Mouse (Mus musculus): Measurements from ENCODE around the gene Bahcc1. TPM values are rescaled to one million over a fixed set of nuclear protein-coding genes. Genes with fewer than 3 reads are reported as not detected.

Gene Bahcc1
- total RNA-seq, 2 experiments from 2014 or later = 3.5 to 5.3 TPM

DNA sequence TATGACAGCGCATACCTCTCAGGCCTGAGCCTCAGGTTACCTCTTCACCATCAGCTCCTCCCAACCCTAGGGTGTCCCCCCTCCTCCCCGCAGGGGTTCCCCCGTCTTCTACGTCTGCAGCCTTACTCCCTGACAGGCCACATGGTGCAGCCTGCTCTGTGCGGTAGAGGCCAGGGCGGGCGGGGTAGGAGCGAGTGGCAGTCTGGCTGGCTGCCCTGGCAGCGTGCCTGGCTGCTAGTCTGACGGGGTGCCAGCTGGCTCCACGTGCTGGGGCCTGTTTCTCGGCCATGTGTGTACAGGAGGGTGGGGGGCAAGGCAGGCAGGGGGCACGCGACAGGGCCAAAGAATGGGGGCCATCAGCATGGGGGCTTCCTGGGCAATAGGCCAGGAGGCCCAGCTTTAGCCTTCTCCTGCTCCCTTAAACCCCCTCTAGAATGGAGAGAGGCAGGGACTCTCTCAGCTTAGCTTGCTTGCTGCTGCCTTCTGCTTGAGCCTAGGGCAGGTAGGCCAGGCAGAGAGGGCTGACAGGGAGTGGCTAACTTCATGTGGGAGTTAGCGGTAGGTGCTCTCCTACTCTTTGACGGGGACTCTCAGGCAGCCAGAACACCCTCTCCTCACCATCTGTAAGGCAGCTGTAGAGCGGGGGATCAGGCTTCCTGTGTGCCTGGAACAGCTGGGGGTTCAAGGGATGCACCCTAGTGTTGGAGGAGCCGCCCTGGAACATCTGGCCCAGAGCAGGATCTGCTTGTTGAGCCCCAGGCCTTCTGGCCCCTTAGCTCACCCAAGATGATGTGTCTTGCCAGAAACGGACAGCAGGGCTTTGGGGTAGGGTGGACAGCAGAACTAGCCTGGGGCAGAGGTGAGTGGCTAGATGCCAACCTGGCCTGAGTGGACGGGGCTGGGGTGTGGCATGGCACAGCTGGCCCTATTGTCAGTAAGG is 28.9 kb downstream of the Bahcc1 start:
- Histone ChIP-seq H3K4me3 (peak overlapping the region; percentile 33), H3K27ac (peak overlapping the region; percentile 76)
- intact Hi-C loops (cut with DNase I) = loop anchor here (1.0 to 5.0 kb wide), 2 partner anchors 43 to 149 kb away; no protein-coding TSS in a partner anchor
- peak; percentile 96 for DNase-seq
- no peak for TF ChIP-seq CTCF (IDR thresholded peaks at IDR 0.05)

DNA sequence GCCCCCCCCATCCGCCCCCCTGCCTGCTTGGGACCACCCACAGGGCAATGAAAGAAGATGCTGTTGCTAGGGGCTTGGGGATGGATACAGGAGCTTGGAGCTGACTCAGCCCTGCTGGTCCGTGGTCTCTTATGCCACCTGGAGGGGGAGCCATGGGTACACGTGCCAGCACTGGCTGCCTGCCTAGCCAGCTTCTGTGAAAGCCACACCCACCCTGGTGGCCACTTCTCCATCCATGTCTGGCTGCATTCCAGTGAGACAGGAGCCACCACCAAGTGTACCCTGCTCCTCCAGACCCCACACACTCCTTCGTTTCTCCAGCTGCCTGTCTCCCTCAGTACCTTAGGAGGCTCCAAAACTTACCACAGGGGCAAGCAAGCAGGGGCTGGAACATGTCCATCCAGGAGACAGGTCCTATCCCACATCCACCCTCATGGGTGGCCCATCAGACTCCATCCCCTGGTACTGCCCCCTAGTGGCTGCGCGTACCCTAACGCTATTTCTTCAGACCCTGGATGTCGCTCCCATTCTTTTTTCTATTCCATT is 29.7 kb downstream of the Bahcc1 start:
- peak; percentile 77 for TF ChIP-seq CTCF (IDR thresholded peaks at IDR 0.05)
- DNase-seq = peak; percentile 86
- peak overlapping the region; percentile 33; the same call in 1 of the 2 replicates for H3K4me3 ChIP-seq
- intact Hi-C loops (cut with DNase I) = loop anchor here (1.0 to 5.0 kb wide), 2 partner anchors 42 to 150 kb away; no protein-coding TSS in a partner anchor
- peak overlapping the region; percentile 76 for H3K27ac ChIP-seq

DNA sequence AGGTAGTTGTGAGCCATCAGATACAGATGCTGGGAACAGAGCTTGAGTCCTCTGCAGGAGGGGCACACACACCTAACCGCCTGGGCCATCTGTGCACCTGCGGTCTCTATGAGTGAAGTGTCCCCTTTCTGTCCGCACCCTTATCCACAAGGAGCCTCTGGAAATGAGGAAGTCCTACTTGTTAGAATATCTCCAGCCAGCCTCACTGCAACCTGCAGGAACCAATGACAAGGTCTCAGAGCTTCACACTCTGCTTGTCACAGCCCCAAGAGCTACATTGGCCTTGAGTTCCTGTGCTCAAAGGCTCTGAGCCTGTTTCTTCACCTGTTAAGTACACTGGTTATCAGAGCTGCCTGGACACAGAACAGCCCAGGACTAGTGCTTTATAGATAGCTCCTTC is 30.4 kb downstream of the Bahcc1 start:
- Histone ChIP-seq H3K27ac (no peak overlapping the region), H3K4me3 (no peak overlapping the region)
- TF ChIP-seq CTCF (IDR thresholded peaks at IDR 0.05) = no peak
- intact Hi-C loops (cut with DNase I) = loop anchor here (5.0 kb wide), 1 partner anchor 151 kb away; no protein-coding TSS in a partner anchor
- DNase-seq = no peak

- no peak for TF ChIP-seq CTCF (IDR thresholded peaks at IDR 0.05)
- no peak for DNase-seq
- H3K27ac ChIP-seq = peak overlapping the region; percentile 46; the same call in 1 of the 2 replicates
- no peak overlapping the region for H3K4me3 ChIP-seq
- intact Hi-C loops (cut with DNase I) = loop anchor here (5.0 kb wide), 1 partner anchor 152 kb away; no protein-coding TSS in a partner anchor
These were observed 31.3 kb downstream of the Bahcc1 start for GRCm38 (mm10) chr11:120264008-120264407.

- Histone ChIP-seq H3K4me3 (no peak overlapping the region), H3K27ac (no peak overlapping the region)
- intact Hi-C loops (cut with DNase I) = no loop called here
- TF ChIP-seq CTCF (IDR thresholded peaks at IDR 0.05) = no peak
- no peak for DNase-seq
These were observed 32.7 kb downstream of the Bahcc1 start for GRCm38 (mm10) chr11:120265458-120265857.

DNA sequence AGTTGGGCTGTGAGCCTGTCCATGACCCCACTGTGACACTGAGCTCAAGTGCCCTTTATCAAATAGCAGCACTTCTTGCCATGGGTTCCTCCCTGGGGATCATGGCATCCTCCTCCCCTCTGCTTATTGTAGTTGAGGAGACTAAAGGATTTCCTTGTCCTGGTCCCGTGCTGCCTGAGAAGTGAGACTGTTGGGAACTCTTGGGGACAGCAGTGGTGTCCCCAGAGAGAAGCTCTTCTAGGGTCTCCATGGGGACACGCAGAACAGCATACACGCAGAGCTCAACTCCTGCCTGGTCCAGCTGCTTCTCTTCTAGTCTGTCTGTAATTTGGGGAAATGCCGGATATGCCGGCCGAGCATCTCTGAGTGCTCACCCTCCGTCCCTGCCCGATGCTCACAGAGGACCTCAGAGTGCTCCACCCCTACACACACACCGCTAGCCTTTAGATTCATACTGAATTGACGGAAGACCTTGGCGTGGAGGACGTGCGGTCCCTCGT is 33.6 kb downstream of the Bahcc1 start:
- DNase-seq = no peak
- no peak for TF ChIP-seq CTCF (IDR thresholded peaks at IDR 0.05)
- H3K27ac ChIP-seq = peak overlapping the region; percentile 24; the same call in 1 of the 2 replicates
- no peak overlapping the region for H3K4me3 ChIP-seq
- intact Hi-C loops (cut with DNase I) = no loop called here

DNA sequence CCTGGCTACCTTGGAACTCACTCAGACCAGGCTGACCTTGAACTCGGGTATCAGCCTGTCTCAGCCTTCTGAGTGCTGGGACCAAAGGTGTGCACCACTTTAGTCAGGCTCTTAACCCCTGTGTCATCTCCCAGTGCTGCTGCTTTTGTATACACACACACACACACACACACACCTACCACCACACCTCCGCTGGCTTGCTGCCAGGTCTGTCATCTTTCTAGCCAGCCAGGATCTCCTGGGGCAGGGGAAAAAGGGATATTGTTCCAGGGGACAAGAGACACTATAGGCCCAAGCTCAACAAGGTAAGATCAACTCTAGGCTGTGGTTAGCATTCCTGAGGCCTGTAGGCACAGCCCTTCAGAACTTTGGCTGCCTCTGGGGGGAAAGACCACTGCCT is 34.5 kb downstream of the Bahcc1 start:
- no peak for DNase-seq
- intact Hi-C loops (cut with DNase I) = no loop called here
- no peak overlapping the region for H3K27ac ChIP-seq
- no peak for TF ChIP-seq CTCF (IDR thresholded peaks at IDR 0.05)
- no peak overlapping the region for H3K4me3 ChIP-seq

DNA sequence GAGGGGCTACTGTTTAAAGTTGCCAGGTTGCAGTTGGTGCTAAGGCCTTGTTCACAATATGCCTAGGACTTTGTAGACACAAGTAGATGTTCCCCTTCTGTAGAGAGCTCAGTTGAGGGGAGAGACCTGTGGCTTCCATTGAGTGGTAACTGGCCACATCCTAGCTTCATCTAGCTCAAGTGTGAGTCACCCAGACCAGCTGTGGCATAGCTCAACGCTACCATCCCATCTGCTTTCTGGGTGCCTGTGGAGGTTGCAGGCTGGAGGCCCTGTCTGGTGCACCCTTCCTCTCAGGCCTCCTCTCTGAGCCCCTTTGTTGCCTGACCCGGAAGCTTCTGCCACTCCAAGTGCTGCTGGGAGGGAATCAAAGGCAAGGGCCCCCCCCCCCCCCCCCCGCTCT is 34.9 kb downstream of the Bahcc1 start:
- TF ChIP-seq CTCF (IDR thresholded peaks at IDR 0.05) = no peak
- H3K4me3 ChIP-seq = no peak overlapping the region
- no peak for DNase-seq
- intact Hi-C loops (cut with DNase I) = no loop called here
- no peak overlapping the region for H3K27ac ChIP-seq

DNA sequence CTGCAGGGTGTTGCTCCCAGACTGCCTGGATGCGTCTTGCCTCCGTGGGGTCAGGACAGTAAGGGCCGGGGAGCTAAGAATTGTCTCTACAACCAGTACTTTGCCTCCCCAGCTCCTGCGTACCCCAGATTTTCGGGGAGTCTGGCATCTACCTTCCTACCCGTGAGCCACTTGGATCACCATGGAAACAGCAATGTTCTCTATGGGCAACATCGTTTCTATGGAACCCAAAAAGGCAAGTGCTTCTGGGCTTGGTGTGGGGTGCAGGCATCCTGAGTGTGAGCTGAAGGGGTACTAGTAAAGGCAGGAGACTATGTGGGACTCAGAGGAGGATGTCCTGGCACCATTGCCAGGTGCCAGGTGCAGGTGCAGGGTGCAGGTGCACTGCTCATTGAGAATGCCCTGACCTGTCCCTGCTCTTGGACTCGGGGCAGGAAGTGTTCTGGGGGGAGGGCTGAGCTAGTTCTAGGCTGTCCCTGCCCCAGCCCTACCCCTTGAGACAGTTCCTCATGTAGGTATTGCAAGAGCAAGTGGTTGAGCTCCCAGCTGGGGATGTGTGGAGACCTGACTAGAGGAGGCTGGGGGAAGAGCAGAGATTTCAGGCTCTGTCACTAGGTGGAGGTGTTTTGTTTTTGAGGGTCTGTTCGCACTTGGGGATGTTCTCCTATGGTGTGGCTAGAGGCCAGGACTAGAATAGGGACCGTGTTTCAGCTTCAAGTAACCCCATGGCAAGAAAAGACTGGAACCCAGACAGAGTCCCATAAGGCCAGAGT is 35.6 kb downstream of the Bahcc1 start:
- DNase-seq = no peak
- TF ChIP-seq CTCF (IDR thresholded peaks at IDR 0.05) = no peak; the same call in 1 of the 2 replicates
- H3K27ac ChIP-seq = no peak overlapping the region
- no peak overlapping the region for H3K4me3 ChIP-seq
- intact Hi-C loops (cut with DNase I) = no loop called here

- peak overlapping the region; percentile 31 for H3K27ac ChIP-seq
- intact Hi-C loops (cut with DNase I) = no loop called here
These were observed 36.3 kb downstream of the Bahcc1 start for GRCm38 (mm10) chr11:120269007-120269406.

DNA sequence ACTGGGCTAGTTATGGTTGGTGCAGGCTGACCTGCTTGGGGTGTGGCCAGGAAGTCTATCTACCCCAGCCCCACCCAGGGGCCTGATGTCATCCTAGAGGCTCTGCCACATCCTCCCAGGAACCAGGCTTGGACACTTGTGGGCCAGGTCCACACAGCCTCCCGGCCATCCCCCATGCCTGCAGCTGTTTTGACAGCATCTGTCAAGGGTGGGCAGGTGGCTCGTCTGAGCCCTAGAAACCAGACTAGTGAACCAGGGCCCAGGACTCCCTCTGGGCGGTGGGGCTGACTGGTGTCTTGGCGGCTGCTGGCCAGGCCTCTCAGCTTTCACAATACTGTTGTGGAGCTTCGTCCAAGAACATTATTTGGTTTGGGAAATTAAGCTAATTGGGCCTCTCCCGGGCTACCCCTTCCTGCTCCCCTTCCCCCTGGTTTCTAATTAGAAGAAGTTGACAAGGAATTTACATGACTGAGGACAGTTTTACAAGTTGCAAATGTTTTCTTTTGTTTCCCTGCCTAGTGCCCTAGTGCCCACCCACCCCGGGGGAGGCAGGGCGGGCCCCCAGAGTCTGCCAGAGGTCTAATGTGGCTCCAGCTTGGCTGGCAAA is 36.9 kb downstream of the Bahcc1 start:
- peak; percentile 77 for DNase-seq
- peak overlapping the region; percentile 31 for H3K27ac ChIP-seq
- no peak overlapping the region for H3K4me3 ChIP-seq
- no peak for TF ChIP-seq CTCF (IDR thresholded peaks at IDR 0.05)
- intact Hi-C loops (cut with DNase I) = no loop called here

More at GRCm38 (mm10) chr11:120269007-120269406, 36.3 kb downstream of the Bahcc1 start:
- no peak for DNase-seq
- TF ChIP-seq CTCF (IDR thresholded peaks at IDR 0.05) = no peak
- H3K4me3 ChIP-seq = no peak overlapping the region

GRCm38 (mm10) chr11:120279335-120279734 is 46.6 kb downstream of the Bahcc1 start:
- DNase-seq = no peak
- intact Hi-C loops (cut with DNase I) = no loop called here
- no peak for TF ChIP-seq CTCF (IDR thresholded peaks at IDR 0.05)
- H3K27ac ChIP-seq = no peak overlapping the region
- no peak overlapping the region for H3K4me3 ChIP-seq
